Mouse (Mus musculus): ENCODE measurements at regions not wholly inside any gene's neighbourhood (a gene's known extent, or its start where the extent isn't known, plus 50 kb on each side); places are given as distances from the start of the nearest gene placed in this dataset.

DNA sequence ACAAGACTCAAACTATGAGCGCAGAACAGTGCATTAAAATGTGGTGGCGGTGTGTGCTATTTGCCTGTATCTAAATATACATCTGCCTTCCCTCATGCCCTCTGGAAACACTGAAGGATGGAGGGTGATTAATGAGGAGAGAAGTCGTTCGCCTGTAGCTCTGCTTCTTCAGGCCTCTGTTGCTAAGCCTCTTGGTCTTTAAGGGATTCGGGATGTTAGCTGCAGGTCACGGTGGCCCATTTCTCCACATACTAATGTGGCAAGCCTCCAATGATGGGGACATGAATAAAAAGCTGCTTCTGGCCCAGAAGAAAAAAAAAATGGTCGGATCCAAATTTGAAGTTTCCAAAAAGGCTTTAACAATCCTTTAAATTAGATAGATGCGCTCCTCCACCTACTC lies 137.0 kb upstream of the Btg1 start:
- DNase-seq (ENCODE audit: low read depth) = peak; percentile 63
- TF ChIP-seq CTCF (IDR thresholded peaks at IDR 0.05; ENCODE audit: borderline replicate concordance, extremely low read depth, insufficient read depth, insufficient read length) = no peak
- TF ChIP-seq POLR2A (IDR thresholded peaks at IDR 0.05; ENCODE audit: borderline replicate concordance, extremely low read depth, insufficient read depth, insufficient read length, poor library complexity, severe bottlenecking) = no peak

- TF ChIP-seq CTCF (IDR thresholded peaks at IDR 0.05; ENCODE audit: borderline replicate concordance, extremely low read depth, insufficient read depth, insufficient read length) (no peak), POLR2A (IDR thresholded peaks at IDR 0.05; ENCODE audit: borderline replicate concordance, extremely low read depth, insufficient read depth, insufficient read length, poor library complexity, severe bottlenecking) (no peak)
- peak; percentile 97 for DNase-seq (ENCODE audit: low read depth)
Observed at GRCm38 (mm10) chr10:96480453-96481324, 136.1 kb upstream of the Btg1 start.

DNA sequence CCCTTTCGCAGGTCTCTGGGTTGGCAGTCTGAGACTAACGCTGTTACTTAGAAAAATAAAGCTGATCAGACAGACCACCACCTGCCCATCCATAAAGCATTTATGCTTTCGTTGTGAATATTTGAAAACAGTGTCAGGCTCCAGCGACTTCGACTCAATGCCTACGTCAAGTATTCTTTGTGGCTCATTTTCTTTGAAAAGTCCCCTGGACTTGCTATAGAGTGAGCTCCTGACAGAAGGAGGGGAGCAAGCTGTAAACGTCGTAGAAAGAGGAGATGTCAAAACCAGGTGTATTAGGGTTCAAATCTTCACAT lies 135.5 kb upstream of the Btg1 start:
- TF ChIP-seq CTCF (IDR thresholded peaks at IDR 0.05; ENCODE audit: borderline replicate concordance, extremely low read depth, insufficient read depth, insufficient read length) (no peak), POLR2A (IDR thresholded peaks at IDR 0.05; ENCODE audit: borderline replicate concordance, extremely low read depth, insufficient read depth, insufficient read length, poor library complexity, severe bottlenecking) (no peak)
- DNase-seq (ENCODE audit: low read depth) = peak; percentile 43

GRCm38 (mm10) chr10:96486724-96487123 lies 130.1 kb upstream of the Btg1 start:
- no peak for DNase-seq (ENCODE audit: low read depth)
- TF ChIP-seq CTCF (IDR thresholded peaks at IDR 0.05; ENCODE audit: borderline replicate concordance, extremely low read depth, insufficient read depth, insufficient read length) (no peak), POLR2A (IDR thresholded peaks at IDR 0.05; ENCODE audit: borderline replicate concordance, extremely low read depth, insufficient read depth, insufficient read length, poor library complexity, severe bottlenecking) (no peak)

DNA sequence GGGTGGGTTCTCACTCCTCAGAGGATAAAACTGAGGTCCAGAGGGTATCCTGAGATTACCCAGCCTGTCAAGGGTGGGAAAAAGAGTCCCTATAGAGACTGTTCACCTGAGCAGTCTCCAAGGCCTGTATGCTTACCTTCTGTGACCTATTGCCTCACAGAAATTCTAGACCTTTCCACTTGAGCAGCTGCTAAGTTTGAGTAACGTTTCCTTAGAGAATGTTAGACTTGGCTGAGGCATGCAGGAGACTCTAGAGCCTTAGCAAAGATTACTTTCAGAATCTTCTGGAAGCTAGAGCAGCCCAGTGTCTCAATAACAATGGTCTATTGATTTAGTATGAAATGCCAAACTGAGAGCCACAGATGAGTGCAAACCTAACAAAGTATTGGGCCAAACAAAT lies 123.1 kb upstream of the Btg1 start:
- no peak for DNase-seq (ENCODE audit: low read depth)
- TF ChIP-seq CTCF (IDR thresholded peaks at IDR 0.05; ENCODE audit: borderline replicate concordance, extremely low read depth, insufficient read depth, insufficient read length) (no peak), POLR2A (IDR thresholded peaks at IDR 0.05; ENCODE audit: borderline replicate concordance, extremely low read depth, insufficient read depth, insufficient read length, poor library complexity, severe bottlenecking) (no peak)

DNA sequence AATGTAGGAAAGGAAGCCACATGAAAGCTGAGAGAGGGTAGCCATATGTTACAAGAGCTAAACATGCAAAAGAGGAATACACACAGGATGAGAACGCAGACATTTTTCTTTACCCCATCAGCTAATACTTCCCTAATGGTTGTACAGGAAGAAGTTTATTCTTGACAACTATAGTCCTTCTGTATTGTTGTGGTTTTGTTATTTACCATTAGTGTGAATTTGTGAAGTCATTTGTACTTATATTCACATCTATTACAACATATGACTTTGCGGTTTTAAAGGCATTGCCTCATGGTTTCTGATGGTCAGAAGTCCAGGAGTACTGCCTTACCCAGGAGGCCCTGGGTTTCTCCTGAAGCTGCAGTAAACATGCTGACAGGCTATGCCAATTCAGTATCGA lies 120.1 kb upstream of the Btg1 start:
- DNase-seq (ENCODE audit: low read depth) = no peak
- no peak for TF ChIP-seq CTCF (IDR thresholded peaks at IDR 0.05; ENCODE audit: borderline replicate concordance, extremely low read depth, insufficient read depth, insufficient read length)
- no peak for TF ChIP-seq POLR2A (IDR thresholded peaks at IDR 0.05; ENCODE audit: borderline replicate concordance, extremely low read depth, insufficient read depth, insufficient read length, poor library complexity, severe bottlenecking)

DNA sequence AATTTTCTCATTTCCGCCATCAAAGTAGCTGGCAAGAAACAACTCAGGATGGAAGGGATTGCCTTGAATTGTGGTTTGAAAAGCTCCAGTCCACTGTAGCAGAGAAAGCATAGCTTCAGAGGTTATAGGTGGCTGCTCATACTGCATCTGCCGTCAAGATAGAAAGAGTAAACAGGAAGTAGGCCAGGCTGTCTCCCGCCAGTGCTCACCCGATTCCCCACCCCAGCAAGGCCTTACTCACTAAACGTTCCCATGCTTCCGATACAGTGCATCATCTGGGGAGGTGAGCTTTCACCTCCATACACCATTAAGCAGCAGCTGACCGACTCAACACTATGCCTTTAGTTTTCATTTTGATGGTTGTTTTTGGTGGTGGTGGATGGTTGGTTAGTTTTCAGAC lies 119.3 kb upstream of the Btg1 start:
- TF ChIP-seq CTCF (IDR thresholded peaks at IDR 0.05; ENCODE audit: borderline replicate concordance, extremely low read depth, insufficient read depth, insufficient read length) (no peak), POLR2A (IDR thresholded peaks at IDR 0.05; ENCODE audit: borderline replicate concordance, extremely low read depth, insufficient read depth, insufficient read length, poor library complexity, severe bottlenecking) (no peak)
- no peak for DNase-seq (ENCODE audit: low read depth)

DNA sequence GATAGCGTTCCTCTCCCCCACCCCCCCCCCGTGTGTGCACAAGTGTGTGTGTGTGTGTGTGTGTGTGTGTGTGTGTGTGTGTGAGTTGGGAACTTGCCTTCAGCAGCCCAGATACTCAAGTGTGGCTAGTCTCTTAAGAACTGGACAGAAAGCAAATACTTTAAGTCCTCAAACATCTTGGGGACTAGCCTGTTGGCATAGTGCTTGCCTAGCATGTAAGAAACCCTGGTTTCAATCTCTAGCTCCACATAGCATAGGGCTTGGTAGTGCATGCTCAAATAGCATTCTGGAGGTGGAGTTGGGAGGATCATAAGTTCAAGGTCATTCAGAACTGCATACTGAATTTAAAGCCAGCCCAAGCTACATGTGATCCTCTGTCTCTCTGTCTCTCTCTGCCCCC lies 117.5 kb upstream of the Btg1 start:
- TF ChIP-seq POLR2A (IDR thresholded peaks at IDR 0.05; ENCODE audit: borderline replicate concordance, extremely low read depth, insufficient read depth, insufficient read length, poor library complexity, severe bottlenecking) (no peak), CTCF (IDR thresholded peaks at IDR 0.05; ENCODE audit: borderline replicate concordance, extremely low read depth, insufficient read depth, insufficient read length) (no peak)

GRCm38 (mm10) chr10:96502090-96502728 lies 114.6 kb upstream of the Btg1 start:
- no peak for TF ChIP-seq POLR2A (IDR thresholded peaks at IDR 0.05; ENCODE audit: borderline replicate concordance, extremely low read depth, insufficient read depth, insufficient read length, poor library complexity, severe bottlenecking)
- TF ChIP-seq CTCF (IDR thresholded peaks at IDR 0.05; ENCODE audit: borderline replicate concordance, extremely low read depth, insufficient read depth, insufficient read length) = no peak
- DNase-seq (ENCODE audit: low read depth) = no peak

More for the DNA sequence above, 117.5 kb upstream of the Btg1 start:
- no peak for DNase-seq (ENCODE audit: low read depth)

- TF ChIP-seq POLR2A (IDR thresholded peaks at IDR 0.05; ENCODE audit: borderline replicate concordance, extremely low read depth, insufficient read depth, insufficient read length, poor library complexity, severe bottlenecking) (no peak), CTCF (IDR thresholded peaks at IDR 0.05; ENCODE audit: borderline replicate concordance, extremely low read depth, insufficient read depth, insufficient read length) (no peak)
Observed at GRCm38 (mm10) chr10:96502736-96503135, 114.1 kb upstream of the Btg1 start.

DNA sequence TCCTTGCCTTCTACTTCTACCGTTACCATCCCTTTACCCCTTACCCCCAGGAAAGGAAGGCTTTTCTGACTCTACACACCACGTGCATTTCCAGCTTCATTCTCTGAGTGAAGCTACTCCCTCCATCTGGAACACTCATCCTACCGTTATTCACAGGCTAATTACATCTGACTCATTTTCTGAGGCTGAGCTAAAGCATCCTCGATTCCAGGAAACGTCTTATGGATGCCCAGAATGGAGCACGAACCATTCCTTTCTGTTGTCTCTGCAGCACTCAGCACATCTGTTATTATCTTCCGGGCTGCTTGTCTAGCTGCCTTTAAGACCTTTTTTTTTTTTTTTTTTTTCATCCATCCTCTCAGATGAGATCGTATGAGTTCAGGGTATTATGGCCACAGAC lies 112.5 kb upstream of the Btg1 start:
- no peak for TF ChIP-seq CTCF (IDR thresholded peaks at IDR 0.05; ENCODE audit: borderline replicate concordance, extremely low read depth, insufficient read depth, insufficient read length)
- no peak for TF ChIP-seq POLR2A (IDR thresholded peaks at IDR 0.05; ENCODE audit: borderline replicate concordance, extremely low read depth, insufficient read depth, insufficient read length, poor library complexity, severe bottlenecking)

More at GRCm38 (mm10) chr10:96502736-96503135, 114.1 kb upstream of the Btg1 start:
- no peak for DNase-seq (ENCODE audit: low read depth)

More for the DNA sequence above, 112.5 kb upstream of the Btg1 start:
- no peak for DNase-seq (ENCODE audit: low read depth)
